Mouse (Mus musculus): Measurements from ENCODE around the gene Ptpn21.

The Ptpn21 gene

DNA sequence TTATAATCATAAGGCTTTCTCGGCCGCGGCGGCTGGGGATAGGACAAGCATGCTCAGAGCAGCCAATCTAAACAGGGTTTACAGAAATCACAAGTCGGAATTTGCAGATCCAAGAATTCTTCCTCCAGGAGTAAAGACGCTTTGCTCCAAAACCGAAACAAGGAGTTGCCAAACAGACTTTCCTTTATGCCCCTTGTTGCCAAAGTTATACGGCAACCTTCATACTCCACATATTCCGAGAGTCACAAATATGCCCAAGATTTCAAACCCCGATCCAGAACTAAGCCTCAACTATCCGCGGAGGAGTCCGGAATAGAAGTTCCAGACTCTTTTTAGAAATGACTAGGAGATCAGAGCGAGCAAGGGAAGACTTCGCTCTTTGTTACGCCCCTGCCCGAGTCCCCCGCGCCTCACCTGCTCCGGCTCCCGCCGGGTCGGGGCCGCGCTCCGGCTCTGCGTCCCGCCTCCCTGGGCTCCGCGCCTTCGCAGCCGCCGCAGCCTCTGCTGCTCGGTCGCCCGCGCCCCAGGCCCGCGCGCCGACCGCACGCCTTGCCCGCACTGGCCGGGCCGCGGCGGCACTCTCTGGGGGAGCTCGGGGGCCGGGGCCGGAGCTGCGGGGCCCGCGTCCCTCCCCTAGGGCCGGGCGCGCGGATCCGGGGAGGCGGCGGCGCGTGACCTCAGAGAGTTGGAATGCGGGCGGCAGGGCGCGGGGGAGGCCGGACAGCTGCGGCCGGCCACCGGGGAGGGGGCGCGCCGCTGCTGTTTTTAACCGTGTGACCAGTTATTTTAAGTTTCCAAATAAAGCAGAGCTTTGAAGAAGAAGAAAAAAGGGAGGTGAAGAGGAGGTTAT lies at the start of gene Ptpn21:
Ptpn21 (minus strand) TSS at position 455 of the 850 bp plus-strand sequence.
- peak; percentile 53 for DNase-seq (ENCODE audit: low spot score)

DNA sequence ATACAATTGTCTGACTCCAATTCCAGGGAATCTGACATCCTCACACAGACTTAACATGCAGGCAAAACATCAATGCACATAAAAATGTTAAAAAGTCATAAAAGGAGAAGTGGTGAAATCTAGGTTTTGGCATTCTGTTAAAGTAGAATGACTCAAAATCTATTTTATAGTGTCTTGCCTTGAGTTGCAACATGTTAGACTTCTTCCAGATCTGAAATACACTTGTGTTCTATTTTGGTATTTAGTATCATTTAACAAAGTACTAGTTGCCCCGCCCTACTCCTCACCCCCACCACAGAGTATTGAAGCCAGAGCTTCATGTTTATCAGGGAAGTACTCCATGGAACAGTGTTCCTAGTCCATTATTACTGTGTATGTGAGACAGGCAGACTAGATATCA lies 47.0 kb upstream of the Ptpn21 start:
- no peak for DNase-seq (ENCODE audit: low spot score)

DNA sequence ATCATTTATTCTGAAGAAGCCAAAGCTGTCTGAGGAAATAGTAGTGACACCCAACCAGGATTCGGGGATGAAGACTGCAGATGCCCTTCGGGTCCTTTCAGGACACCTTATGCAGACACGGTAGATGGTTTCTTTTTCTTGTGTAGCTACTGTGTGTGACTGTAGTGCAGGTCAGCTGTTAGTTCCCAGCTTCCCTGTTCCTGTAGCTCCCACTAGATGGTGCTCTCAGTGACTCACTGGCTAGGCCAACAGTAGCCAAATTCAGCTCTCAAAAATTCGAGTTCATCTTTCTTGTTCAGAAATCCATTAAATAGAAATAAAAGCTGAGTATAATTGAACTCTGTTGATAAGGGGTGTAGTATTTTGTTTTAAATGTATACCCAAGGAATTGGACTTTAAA lies 41.9 kb upstream of the Ptpn21 start:
- no peak for DNase-seq (ENCODE audit: low spot score)

DNA sequence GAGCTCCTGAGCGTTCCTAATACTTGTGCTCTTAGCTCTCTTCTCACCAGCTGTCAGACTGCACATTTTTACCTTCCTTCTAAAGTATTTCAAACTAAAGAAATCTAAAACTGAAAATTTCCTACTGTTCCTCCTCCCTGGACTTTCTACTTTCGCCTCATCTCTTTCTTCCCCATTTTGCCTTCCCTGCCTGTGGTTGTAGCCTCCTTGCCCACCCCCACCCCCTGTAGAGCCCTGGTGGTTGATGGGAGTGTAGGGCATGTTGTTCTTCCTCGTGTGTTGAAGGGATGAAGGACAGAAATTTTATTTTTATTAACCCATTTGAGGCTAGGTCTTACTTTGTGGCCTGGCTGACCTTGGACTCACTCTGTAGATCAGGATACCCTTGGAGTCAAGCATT lies 40.3 kb upstream of the Ptpn21 start:
- DNase-seq (ENCODE audit: low spot score) = no peak

DNA sequence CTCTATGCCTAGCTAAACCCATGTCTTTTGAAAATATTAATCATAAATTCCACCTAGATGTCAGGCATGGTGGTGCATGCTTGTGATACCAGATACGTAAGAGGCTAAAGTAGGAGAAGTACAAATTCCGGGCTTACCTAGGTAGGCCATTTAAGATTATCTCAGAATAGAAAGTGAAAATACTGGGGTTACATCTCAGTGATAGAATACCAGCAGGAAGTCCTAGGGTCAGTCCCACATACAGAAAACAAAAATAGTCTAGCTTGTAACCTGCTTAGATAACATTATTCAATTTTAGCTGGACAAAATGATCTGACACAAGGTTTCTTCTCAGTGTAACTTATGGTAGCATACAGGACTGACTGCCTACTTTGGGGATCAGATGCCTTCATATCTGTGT lies 29.0 kb upstream of the Ptpn21 start:
- no peak for DNase-seq (ENCODE audit: low spot score)

DNA sequence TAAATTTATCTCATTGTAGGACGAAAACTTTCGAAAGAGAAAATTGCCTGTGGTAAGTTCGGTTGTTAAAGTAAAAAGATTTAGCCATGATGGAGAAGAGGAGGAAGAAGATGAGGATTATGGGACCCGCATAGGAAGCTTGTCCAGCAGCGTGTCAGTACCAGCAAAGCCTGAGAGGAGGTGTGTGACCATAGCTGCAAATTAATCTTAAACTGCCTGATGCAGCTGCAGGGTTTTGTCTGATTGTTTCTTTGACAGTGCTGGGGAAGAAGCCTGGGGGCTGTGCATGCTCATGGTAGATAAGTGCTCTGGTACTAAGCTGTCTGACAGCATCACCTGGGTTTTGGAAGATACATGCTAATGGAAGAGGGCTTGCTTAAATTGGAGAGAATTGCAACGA lies 22.5 kb upstream of the Ptpn21 start:
- DNase-seq (ENCODE audit: low spot score) = no peak

DNA sequence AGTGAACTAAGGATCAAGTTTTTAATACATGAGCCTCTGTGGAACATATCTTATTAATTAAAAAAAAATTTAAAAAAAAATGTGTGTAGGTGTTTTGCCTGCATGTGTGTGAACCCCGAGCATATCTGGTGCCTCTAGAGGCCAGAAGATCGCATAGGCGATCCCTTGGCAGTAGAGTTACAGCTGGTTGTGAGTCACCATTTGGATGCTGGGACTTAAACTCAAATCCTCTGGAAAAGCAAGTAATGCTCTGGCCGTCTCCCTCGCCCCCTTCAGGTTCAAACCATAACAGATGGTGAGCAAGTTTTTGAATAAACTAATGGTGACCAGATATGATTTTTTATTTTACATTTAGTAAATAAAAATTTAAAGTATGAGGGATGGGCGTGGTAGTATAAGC lies 20.4 kb upstream of the Ptpn21 start:
- DNase-seq (ENCODE audit: low spot score) = no peak

DNA sequence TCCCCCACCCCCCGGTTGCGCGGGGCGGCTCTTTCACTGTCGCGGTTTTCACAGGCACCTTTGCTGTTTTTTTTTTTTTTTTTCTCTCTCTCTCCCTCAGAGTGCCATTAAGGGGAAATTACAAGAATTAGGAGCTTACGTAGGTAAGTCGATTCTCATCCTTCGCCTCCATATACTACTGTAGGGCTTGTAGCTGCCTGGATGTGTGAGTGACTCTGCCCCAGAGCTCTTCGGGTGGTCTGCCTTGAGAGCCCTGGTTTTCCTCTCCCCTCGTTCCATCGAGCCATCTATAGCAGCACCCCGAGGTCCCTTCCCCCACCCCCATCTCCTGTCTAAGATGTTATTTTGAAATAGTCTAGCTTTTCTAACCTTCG lies 10.2 kb upstream of the Ptpn21 start:
- DNase-seq (ENCODE audit: low spot score) = peak; percentile 25

DNA sequence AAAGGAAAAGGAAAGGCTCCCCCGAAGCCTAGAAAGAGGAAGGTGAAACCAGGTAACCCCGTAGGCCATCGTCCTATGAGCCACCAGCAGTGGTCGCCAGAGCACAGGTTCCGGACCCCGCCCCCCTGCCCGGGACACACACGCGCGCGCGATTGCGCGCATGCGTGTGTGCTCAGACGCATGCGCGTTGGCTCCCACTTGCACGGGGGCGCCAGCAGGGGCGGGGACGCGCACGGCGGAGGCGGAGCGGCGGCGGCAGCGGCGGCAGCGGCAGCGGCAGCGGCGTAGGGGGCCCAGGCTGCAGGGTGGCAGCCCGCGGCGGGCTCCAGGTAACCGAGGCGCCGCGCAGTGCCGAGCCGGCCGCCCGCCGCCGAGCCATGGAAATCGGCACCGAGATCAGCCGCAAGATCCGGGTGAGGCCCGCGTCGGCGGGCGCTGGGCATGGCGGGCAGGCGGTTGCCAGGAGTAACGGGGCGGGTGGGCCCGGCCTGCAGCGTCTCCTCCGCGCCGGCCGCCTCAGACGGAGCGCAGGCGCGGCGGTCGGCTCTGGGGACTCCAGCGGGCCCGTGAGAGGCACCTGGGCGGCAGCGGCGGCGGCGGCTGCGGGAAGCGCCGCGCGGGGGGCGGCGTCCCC lies 9.7 kb upstream of the Ptpn21 start, which contains the start of gene Zc3h14:
Zc3h14 (plus strand) TSS at position 219 of the 634 bp plus-strand sequence.
- DNase-seq (ENCODE audit: low spot score) = peak; percentile 92

DNA sequence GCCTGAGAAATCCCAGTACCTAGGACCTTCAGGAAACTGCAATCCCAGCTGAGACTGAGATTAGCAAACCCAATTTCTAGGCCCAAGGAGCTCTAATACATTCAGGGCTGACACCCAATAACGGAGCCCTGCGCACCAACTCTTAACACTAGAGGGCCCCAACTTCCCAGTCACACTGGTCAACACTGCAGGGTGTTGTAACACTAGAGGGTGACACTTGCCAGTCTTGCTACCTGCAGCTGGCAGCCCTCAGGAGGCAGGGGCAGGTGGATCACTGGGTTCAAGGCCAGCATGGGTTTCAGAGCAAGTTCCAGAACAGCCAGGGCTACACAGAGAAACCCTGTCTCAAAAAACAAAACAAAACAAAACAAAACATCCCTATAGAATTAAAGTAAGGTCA lies 8.9 kb upstream of the Ptpn21 start:
- DNase-seq (ENCODE audit: low spot score) = peak; percentile 51

DNA sequence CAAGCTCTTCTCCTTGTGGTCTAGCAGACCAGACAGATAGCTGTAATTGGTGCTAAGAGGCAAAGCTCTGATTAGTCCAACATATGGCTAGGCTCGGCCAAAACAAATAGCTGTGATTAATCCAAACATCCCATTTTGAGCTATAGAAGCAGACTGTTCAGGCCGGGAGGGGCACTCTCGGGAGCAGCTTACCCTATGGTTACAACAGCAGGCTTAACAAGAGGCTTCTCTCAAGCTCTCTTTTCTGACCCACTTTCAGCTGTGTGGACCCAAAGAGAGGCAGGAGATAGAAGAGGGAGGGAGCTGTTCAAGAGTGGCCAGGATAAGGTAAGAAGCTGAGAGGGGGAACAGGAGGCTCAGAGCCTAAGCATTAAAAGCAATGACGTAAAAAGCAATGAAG lies 8.4 kb upstream of the Ptpn21 start:
- DNase-seq (ENCODE audit: low spot score) = no peak

DNA sequence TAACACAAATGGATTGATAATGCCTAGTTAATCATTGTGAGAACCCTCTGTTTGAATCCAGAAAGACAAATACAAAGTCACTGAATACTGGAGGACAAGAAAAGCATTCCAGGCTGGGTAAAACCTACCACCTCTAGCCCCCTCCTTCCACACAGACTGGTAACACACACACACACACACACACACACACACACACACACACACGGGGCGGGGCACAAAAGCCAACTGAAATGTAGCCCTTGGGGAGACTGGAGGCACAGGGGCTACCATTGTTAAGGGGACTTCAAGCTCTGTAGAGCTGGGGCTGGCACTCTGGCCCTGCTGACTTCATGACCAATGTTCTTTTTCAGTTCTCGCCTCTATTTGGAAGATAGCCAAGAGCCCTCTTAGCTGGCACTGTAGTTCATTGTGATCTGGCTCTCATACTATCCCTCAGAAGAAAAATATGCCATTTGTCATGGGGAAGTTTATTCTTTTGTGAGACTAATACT lies 3.9 kb upstream of the Ptpn21 start:
- DNase-seq (ENCODE audit: low spot score) = no peak

DNA sequence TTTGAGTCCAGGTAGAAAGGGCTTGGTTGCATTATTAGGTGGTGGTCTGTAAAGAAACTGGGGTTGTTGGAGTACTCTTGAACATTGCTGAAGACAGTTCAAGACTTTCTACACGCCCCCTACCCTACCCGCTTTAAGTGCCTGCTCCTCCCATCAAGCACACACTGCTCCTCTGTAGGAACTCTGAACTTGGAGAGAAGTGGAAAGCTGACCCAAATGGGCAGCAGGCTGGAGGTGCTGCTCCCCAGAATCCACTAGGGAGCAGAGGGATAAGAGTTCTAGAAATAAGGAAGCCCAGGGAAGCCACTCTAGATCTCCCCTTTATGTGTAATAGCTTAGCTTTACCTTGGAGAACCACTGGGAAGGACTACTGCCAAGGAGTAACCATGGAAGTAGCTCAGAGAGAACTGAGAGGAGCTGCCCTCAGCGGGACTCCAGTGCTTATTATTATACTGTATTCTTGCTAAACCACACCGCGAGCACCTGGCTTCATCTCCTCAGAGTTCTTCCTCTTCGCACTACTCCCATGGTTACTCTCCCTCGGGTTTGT lies 671 bp upstream of the Ptpn21 start:
- peak; percentile 19 for DNase-seq (ENCODE audit: low spot score)

DNA sequence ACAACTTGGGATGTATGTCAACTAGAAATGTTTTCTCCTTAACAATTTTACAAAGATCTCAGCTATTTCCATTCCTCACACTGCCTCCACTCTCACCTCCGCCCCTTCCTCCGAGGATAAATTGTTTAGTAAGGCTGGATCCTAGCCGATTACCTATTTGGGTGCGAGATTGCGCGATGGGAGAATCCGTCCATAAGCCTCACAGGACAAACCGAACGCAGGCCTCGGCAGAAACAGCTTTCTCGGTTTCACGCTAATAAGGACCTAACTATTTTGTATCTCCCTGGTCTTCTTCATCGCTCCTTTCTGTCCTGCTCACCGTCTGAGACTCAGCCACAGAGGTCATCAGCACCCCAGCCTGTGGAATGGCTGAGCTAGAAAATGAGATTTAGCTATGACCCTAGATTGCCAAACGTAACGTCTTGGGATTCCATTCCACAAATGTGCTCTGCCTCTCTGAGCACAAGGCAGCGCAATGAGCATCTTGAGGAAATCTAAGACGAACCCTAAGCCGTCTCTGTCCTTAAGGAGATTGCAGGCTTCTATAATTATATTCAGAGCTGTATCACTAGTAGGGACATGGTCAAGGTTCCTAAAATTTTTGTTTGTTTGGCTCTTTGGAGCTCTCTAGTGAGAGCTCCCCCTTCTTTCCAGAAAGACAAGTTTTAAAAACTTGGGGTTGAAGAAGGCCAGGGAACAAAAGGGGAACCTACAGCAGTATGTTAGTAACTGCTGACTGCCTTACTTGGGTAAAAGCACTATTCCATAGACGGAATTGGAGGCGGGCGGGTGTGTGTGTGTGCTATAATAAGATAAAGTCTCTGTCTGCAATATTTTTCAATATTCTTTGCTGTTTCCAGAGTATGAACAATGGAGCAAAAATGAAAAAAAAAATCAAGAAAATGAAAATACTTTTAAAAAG lies 2.1 kb downstream of the Ptpn21 start:
- peak; percentile 21 for DNase-seq (ENCODE audit: low spot score)

DNA sequence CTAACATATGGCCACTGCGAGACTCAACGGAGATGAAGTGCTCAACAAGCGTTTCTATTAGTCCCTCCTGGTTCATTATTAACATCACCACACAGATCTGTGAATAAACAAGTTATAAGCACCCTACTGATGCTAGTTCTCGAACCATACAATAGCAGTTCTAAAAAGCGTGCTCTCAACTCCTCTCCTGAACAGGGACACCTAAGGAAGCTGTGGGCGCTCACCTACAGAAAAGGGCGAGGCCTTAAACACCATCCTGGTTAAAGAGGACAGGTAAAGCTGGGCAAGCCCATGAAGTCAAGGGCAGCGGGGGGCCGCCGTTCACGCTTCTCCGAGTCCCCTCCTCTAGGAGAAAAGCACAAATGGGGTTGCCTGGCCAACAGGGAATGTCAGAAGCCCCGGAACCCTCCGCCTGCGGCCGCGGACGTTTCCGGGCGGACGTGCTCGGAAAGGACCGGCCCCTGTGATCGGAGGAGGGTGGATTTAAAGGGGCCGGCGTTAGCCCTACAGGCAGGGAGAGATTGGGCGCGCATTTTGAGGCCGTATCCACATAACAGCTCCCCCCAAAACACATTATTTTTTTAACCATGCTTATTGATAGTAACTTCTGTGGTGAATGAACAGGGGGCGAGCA lies 2.8 kb downstream of the Ptpn21 start:
- peak; percentile 87 for DNase-seq (ENCODE audit: low spot score)

DNA sequence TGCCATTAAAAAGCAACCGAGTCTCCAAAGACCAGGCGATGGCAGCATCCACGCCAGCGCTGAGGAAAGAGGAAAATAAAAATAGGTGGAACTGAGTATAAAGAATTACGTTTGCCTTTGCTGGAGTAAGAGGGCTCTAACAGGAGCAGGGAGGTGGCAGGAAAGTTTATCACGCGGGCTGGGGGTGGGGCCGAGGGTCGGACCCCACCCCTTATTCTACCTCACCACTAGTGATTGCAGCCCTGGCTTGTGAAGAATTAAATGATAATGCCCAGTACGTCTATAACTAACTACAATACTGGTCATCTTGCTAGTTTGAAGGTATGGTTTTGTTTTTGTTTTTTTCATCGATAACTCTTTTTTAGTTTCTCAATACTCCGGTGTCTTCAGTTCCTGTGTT lies 3.4 kb downstream of the Ptpn21 start:
- DNase-seq (ENCODE audit: low spot score) = no peak

DNA sequence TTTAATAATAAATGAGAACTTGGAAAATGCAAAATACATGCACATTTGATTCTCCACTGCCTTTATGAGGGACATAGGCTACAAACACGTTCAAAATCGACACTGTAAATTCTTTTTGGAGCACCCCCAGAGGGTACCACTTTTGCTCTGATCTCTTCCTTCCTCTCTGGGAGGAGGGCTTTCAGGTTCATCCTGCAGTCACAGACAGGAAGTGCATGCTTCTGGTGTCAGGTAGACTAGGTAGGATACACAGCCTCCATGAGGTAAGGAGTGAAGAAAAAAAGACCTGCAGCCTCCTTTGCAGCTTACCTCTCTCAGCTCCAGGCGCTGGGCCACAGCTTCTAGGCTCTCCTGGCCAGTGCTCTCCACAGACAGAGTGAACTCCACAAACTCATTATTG lies 4.0 kb downstream of the Ptpn21 start:
- DNase-seq (ENCODE audit: low spot score) = no peak

DNA sequence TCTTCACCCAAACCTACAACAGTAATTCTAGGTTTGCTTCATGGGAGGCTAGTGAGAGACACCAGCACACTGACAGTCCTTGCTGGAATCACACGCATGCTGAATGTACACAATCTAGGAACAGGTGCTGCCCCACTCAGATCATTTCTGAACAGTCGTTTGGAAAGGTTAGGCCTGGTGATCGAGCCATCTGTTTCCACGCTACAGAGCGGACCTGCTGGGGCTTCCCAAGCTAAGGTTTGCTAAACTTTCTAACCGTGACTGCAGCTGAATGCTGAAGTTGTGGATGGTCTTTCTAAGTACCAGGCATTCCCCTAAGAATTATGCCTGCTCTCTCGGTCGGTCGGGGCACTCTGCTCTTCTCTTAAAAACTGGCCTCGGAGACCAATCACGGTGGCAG lies 6.5 kb downstream of the Ptpn21 start:
- DNase-seq (ENCODE audit: low spot score) = no peak

DNA sequence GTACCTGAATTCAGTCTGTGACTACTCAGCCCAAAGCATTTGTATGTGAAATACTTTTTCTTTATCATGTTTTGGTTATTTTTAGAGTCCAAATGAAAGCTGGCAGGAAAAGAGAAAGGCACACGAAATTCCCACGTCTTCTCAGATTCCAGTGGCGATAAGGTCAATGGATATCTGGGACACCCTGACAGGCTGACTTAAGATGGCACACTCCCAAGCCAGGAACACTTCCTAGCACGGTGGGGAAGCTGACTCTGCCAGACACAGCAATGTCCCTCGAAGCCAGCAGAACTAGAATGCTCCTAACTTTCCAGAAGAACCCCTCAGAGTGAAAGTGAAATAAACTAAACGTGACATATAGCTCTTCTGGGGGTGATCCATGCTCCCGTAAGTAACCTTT lies 10.0 kb downstream of the Ptpn21 start:
- no peak for DNase-seq (ENCODE audit: low spot score)

DNA sequence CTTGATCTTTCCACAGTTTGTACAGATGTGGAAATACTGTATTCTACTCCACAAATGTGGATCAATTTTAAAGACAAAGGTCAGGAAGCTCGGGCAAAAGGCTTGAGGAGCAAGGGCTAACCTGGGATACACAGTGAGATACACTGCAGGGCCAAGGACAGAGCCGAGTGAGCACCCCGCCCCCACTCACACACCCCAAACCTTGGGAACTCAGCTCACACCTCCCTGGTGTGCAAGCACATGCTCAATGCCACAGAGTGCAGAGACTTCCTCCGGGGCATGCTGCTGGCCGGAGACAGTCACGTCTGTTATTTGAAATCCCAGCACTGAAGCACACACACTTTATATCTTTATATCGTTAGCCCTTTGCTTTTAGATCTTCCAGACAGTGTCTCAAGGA lies 11.1 kb downstream of the Ptpn21 start:
- no peak for DNase-seq (ENCODE audit: low spot score)

DNA sequence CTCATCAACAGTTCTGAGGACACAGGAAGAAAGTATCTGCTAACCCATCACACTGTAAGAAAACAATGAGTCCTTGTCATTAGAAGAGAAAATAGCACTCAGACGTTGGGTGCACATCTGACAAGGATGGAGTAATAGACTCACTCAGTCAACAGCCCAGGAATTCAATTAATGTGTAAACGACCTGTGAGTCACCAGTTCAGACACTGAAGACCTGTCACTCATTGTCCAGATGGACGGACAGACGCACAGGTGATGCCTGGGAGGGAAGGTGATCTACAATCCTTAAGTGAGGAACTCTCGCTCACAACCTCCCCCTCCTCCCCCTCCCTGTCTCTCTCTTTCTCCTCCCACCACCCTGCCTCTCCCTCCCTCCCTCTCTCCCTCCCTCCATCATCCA lies 12.2 kb downstream of the Ptpn21 start:
- no peak for DNase-seq (ENCODE audit: low spot score)

DNA sequence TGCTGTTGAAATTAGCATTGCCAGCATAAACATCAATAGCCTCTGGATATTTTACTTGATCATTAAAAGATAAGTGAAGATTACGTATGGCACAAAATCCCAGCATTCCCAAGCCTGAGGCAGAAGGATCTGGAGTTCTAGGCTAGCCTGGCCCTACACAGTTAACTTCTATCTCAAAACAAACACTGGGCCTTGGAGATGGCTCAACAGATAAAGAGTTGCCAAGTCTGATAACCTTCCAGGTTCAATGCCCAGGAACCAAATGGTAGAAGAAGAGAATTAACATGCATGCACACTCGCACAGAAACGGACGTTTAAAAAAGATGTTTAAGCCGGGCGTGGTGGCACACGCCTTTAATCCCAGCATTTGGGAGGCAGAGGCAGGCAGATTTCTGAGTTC lies 13.0 kb downstream of the Ptpn21 start:
- DNase-seq (ENCODE audit: low spot score) = no peak
